Mouse (Mus musculus) cortical plate, adult 2 months (tissue): ENCODE results near the gene Map4k2.

ENCODE experiments used
- CTCF ChIP-seq: fragments of 200-500 bp; IDR thresholded peaks from 2 replicates; pipeline ENCODE4 v1.5.1; 2011; ENCODE audit warnings: mild to moderate bottlenecking, control low read depth, low read length; ENCODE audit not compliant: insufficient read depth; ENCODE audit errors: extremely low read depth
- POLR2A ChIP-seq: fragments of 200-500 bp; IDR thresholded peaks from 2 replicates; pipeline ENCODE4 v1.6.1; 2011; ENCODE audit warnings: mild to moderate bottlenecking, low read length, control low read depth; ENCODE audit not compliant: insufficient read depth; ENCODE audit errors: extremely low read depth

DNA sequence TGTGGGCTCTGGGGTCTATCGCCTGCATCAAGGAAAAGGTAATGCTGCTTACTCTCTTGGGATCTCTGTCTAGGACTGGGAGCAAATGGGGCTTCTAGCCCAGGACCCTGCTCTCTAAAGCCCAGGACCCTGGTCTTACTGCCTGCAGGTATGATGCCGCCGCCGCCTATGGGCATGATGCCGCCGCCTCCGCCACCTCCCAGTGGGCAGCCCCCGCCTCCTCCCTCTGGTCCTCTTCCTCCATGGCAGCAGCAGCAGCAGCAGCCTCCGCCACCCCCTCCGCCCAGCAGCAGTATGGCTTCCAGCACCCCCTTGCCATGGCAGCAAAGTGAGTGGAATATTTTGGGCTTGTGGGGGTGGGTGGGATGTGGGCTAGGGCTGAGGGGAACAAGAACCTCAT, 33.6 kb downstream of the Map4k2 start:
- TF ChIP-seq CTCF (no peak), POLR2A (no peak)
